Mouse (Mus musculus): ENCODE data around the gene Slitrk1.

- TF ChIP-seq POLR2A (IDR thresholded peaks at IDR 0.05; ENCODE audit: low read depth, low read length) (no peak), CTCF (IDR thresholded peaks at IDR 0.05; ENCODE audit: extremely low read depth, insufficient read length, insufficient replicate concordance, low read depth, low read length) (no peak)
These were observed 3.4 kb downstream of the Slitrk1 start for GRCm38 (mm10) chr14:108910449-108911137.

Data from small intestine, adult 2 months (tissue).